Mouse (Mus musculus): Measurements from ENCODE around the gene Tas2r105.

Gene Tas2r105

DNA sequence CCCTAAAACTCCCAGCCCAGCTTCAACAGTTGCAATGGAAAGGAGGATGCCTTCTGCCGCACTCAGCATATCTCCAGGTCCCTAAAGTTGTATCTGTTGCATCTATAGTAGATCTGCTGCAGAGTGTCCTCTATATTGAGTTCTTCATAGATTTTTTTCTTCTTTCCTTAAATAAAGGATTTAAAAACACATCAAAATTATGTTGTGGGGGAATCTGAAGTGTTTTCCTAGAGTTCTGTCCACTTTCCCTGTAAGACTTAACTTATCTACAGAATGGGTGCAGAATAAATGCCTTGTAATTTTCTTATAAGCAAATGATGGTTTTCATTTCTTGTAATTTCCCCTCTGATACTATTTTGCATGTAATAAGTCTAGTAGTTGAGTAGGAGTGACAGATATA lies at the start of gene Tas2r105:
Tas2r105 (minus strand) TSS at position 101 of the 400 bp plus-strand sequence.
- no peak for DNase-seq (ENCODE audit: low read depth)

- DNase-seq (ENCODE audit: low read depth) = no peak
Measured at GRCm38 (mm10) chr6:131712803-131713202, 25.5 kb upstream of the Tas2r105 start.

- no peak for DNase-seq (ENCODE audit: low read depth)
Measured at GRCm38 (mm10) chr6:131689963-131690362, 2.7 kb upstream of the Tas2r105 start, which contains the start of gene Tas2r114. Gene Tas2r114 (minus strand): TSS chr6:131690063.

- DNase-seq (ENCODE audit: low read depth) = no peak
Measured at GRCm38 (mm10) chr6:131685644-131686043, 1.7 kb downstream of the Tas2r105 start, which contains the start of gene Tas2r104. Gene Tas2r104 (minus strand): TSS chr6:131685744.

DNA sequence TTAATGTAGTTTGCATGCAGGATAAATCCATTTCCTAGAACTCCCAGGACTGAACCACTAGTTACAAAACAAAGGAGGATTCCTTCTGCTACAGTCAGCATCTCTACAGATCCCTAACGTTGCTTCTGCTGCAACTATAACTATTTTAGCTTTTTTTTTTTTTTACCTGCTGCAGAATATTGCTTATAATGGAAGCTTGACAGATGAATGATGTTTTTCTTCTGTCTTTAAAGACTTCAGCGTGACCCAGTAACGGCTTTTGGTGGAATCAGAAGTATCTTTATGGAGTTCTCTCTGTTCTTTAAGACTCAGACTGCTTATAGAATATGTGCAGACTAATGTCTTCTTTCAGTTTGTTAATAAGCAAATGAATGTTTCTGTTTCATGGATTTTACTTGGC lies 8.5 kb downstream of the Tas2r105 start, which contains the start of gene Tas2r106:
Tas2r106 (minus strand) TSS at position 101 of the 400 bp plus-strand sequence.
- DNase-seq (ENCODE audit: low read depth) = no peak

GRCm38 (mm10) chr6:131660049-131660448 lies 27.2 kb downstream of the Tas2r105 start, which contains the start of gene Tas2r107:
Gene Tas2r107 (minus strand): TSS chr6:131660149.
- no peak for DNase-seq (ENCODE audit: low read depth)
